Mouse (Mus musculus): ENCODE measurements around the gene Iqck. TPM values are rescaled to one million over a fixed set of nuclear protein-coding genes. Genes with fewer than 3 reads are reported as not detected.

The Iqck gene
- total and polyA plus RNA-seq, 3 experiments: 0.29 to 0.70 (median 0.32) TPM

GRCm38 (mm10) chr7:118990282-118990681 lies 134.7 kb downstream of the Iqck start:
- TF ChIP-seq CTCF (IDR thresholded peaks at IDR 0.05) (no peak), EP300 (IDR thresholded peaks at IDR 0.05; ENCODE audit: insufficient read depth, low read depth, low read length) (no peak), POLR2A (IDR thresholded peaks at IDR 0.05; ENCODE audit: insufficient read depth, low read depth, low read length) (no peak)
- WGBS: 96% methylated on average over 6 of the region's 6 CpGs
- no peak overlapping the region for H3K27ac ChIP-seq
- H3K27me3 ChIP-seq (ENCODE audit: control insufficient read depth, insufficient read depth, low read length): no peaks in the 10 kb centered on the region
- H3K79me2 ChIP-seq (replicated peaks; ENCODE audit: control insufficient read depth, insufficient read depth, low read length): no peaks in the 10 kb centered on the region
- H3K4me1 ChIP-seq (ENCODE audit: control insufficient read depth, insufficient read depth, low read length): peaks cover 12% of the 10 kb centered on the region
- intact Hi-C loops (cut with DNase I): no loop called here
- no peaks in the 10 kb centered on the region for H3K36me3 ChIP-seq (ENCODE audit: control insufficient read depth, insufficient read depth, low read length)
- DNase-seq: no peak
- no peak overlapping the region for H3K4me3 ChIP-seq
- no peak overlapping the region for H3K9ac ChIP-seq (ENCODE audit: low read depth, low read length)

GRCm38 (mm10) chr7:118991341-118991884 lies 135.9 kb downstream of the Iqck start:
- Histone ChIP-seq H3K27ac (no peak overlapping the region), H3K4me1 (ENCODE audit: control insufficient read depth, insufficient read depth, low read length) (peaks cover 17% of the 10 kb centered on the region), H3K4me3 (no peak overlapping the region), H3K9ac (ENCODE audit: low read depth, low read length) (no peak overlapping the region), H3K79me2 (replicated peaks; ENCODE audit: control insufficient read depth, insufficient read depth, low read length) (no peaks in the 10 kb centered on the region), H3K36me3 (ENCODE audit: control insufficient read depth, insufficient read depth, low read length) (no peaks in the 10 kb centered on the region), H3K27me3 (ENCODE audit: control insufficient read depth, insufficient read depth, low read length) (no peaks in the 10 kb centered on the region)
- TF ChIP-seq POLR2A (IDR thresholded peaks at IDR 0.05; ENCODE audit: insufficient read depth, low read depth, low read length) (no peak), EP300 (IDR thresholded peaks at IDR 0.05; ENCODE audit: insufficient read depth, low read depth, low read length) (no peak), CTCF (IDR thresholded peaks at IDR 0.05) (no peak)
- no peak for DNase-seq
- WGBS: 37% methylated on average over 4 of the region's 4 CpGs
- intact Hi-C loops (cut with DNase I): no loop called here

- H3K9ac ChIP-seq (ENCODE audit: low read depth, low read length): no peak overlapping the region
- no peaks in the 10 kb centered on the region for H3K36me3 ChIP-seq (ENCODE audit: control insufficient read depth, insufficient read depth, low read length)
- no peak overlapping the region for H3K4me3 ChIP-seq
- no peaks in the 10 kb centered on the region for H3K27me3 ChIP-seq (ENCODE audit: control insufficient read depth, insufficient read depth, low read length)
- no peak for TF ChIP-seq CTCF (IDR thresholded peaks at IDR 0.05)
- no peak for TF ChIP-seq EP300 (IDR thresholded peaks at IDR 0.05; ENCODE audit: insufficient read depth, low read depth, low read length)
- no peak for TF ChIP-seq POLR2A (IDR thresholded peaks at IDR 0.05; ENCODE audit: insufficient read depth, low read depth, low read length)
- intact Hi-C loops (cut with DNase I): no loop called here
- H3K4me1 ChIP-seq (ENCODE audit: control insufficient read depth, insufficient read depth, low read length): peaks cover 17% of the 10 kb centered on the region
- no peak for DNase-seq
- WGBS: 47% methylated on average over 6 of the region's 6 CpGs
- H3K27ac ChIP-seq: peak overlapping the region; percentile 48
- H3K79me2 ChIP-seq (replicated peaks; ENCODE audit: control insufficient read depth, insufficient read depth, low read length): no peaks in the 10 kb centered on the region
Measured at GRCm38 (mm10) chr7:118992080-118992560, 136.6 kb downstream of the Iqck start.

- Histone ChIP-seq H3K36me3 (ENCODE audit: control insufficient read depth, insufficient read depth, low read length) (no peaks in the 10 kb centered on the region), H3K27ac (peak overlapping the region; percentile 81), H3K79me2 (replicated peaks; ENCODE audit: control insufficient read depth, insufficient read depth, low read length) (no peaks in the 10 kb centered on the region), H3K4me3 (no peak overlapping the region), H3K4me1 (ENCODE audit: control insufficient read depth, insufficient read depth, low read length) (peaks cover 13% of the 10 kb centered on the region), H3K27me3 (ENCODE audit: control insufficient read depth, insufficient read depth, low read length) (no peaks in the 10 kb centered on the region), H3K9ac (ENCODE audit: low read depth, low read length) (no peak overlapping the region)
- WGBS: 44% methylated on average over 13 of the region's 13 CpGs
- TF ChIP-seq CTCF (IDR thresholded peaks at IDR 0.05) (no peak), POLR2A (IDR thresholded peaks at IDR 0.05; ENCODE audit: insufficient read depth, low read depth, low read length) (no peak), EP300 (IDR thresholded peaks at IDR 0.05; ENCODE audit: insufficient read depth, low read depth, low read length) (no peak)
- no peak for DNase-seq
- intact Hi-C loops (cut with DNase I): no loop called here
Measured at GRCm38 (mm10) chr7:118992623-118993405, 137.3 kb downstream of the Iqck start.

- intact Hi-C loops (cut with DNase I): loop anchor here (2.0 kb wide), 1 partner anchor 69 kb away; no protein-coding TSS in a partner anchor
- Histone ChIP-seq H3K4me1 (ENCODE audit: control insufficient read depth, insufficient read depth, low read length) (peaks cover 11% of the 10 kb centered on the region), H3K27ac (peak overlapping the region; percentile 81), H3K27me3 (ENCODE audit: control insufficient read depth, insufficient read depth, low read length) (no peaks in the 10 kb centered on the region), H3K9ac (ENCODE audit: low read depth, low read length) (peak overlapping the region; percentile 82), H3K36me3 (ENCODE audit: control insufficient read depth, insufficient read depth, low read length) (no peaks in the 10 kb centered on the region), H3K79me2 (replicated peaks; ENCODE audit: control insufficient read depth, insufficient read depth, low read length) (no peaks in the 10 kb centered on the region), H3K4me3 (peak overlapping the region; percentile 82)
- 7% methylated on average over 26 of the region's 26 CpGs for WGBS
- peak in 1 of 2 experiments; percentile 53 for DNase-seq
- no peak for TF ChIP-seq POLR2A (IDR thresholded peaks at IDR 0.05; ENCODE audit: insufficient read depth, low read depth, low read length)
- no peak for TF ChIP-seq EP300 (IDR thresholded peaks at IDR 0.05; ENCODE audit: insufficient read depth, low read depth, low read length)
- TF ChIP-seq CTCF (IDR thresholded peaks at IDR 0.05): no peak
Measured at GRCm38 (mm10) chr7:118993597-118994230, 138.2 kb downstream of the Iqck start.

Measured in heart, adult 2 months (tissue).